Mouse (Mus musculus): Measurements from ENCODE around the gene Rsbn1. TPM values are rescaled to one million over a fixed set of nuclear protein-coding genes. Genes with fewer than 3 reads are reported as not detected.

Gene Rsbn1
- polyA plus RNA-seq (2015; fragmentation: Nextera tagmentation; extraction: Ambion mirVana): 10.2 and 10.7 TPM in 2 replicates

DNA sequence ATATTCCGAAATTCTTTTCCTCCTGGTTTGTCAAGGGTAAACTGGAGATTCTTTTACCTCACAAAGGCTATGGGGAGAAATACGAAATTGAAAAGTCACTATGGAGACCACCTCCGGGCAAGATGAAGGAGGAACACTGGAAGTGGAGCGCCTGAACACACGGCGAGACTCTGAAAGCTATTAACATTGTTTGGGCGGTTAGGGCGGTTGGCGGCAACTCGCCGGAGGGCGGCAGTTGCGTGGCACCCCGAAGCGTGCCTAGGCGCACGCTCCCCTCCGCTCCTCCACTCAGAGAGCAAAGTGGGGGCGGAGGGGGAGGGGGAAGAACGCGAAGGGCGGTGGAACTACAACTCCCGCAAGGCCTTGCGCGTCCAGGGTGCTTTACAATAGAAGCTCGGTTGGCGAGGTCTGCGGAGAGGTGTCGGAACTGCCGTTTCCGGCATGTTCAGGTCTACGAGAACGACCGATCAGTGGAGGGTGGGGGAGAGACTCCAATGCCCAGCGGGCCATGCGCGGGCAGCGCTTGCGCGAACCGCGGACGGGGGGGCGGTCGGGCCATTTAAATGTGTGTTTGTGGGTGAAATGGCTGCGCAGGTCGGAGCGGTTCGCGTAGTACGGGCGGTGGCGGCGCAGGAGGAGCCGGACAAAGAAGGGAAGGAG, at the start of gene Rsbn1:
Rsbn1 (plus strand) TSS at position 111 of the 660 bp plus-strand sequence.
- Histone ChIP-seq H3K4me1 (peaks cover 11% of the 10 kb centered on the region), H3K9me3 (replicated peaks) (no peaks in the 10 kb centered on the region), H3K4me3 (replicated peaks) (peak within 1 kb of the TSS; percentile 72), H3K27ac (peak within 1 kb of the TSS; percentile 93), H3K27me3 (no peaks in the 10 kb centered on the region), H3K36me3 (no peaks in the 10 kb centered on the region), H3K4me2 (peak within 1 kb of the TSS; percentile 74), H3K9ac (peak within 1 kb of the TSS; percentile 78)
- peak; percentile 100 for ATAC-seq (replicated peaks; ENCODE audit: low FRiP score)
- under 1% methylated on average over 53 of the region's 55 CpGs for WGBS

- Histone ChIP-seq H3K4me1 (0 out of 2 replicates have a peak, but pooled peaks cover 6% of the 10 kb centered on the region), H3K4me2 (no peak overlapping the region), H3K9ac (no peak overlapping the region), H3K27ac (no peak overlapping the region), H3K27me3 (no peaks in the 10 kb centered on the region), H3K36me3 (no peaks in the 10 kb centered on the region), H3K9me3 (replicated peaks) (no peaks in the 10 kb centered on the region), H3K4me3 (replicated peaks) (no peak overlapping the region)
- WGBS: 67% methylated on average over 6 of the region's 6 CpGs
- no peak for ATAC-seq (replicated peaks; ENCODE audit: low FRiP score)
Measured at GRCm38 (mm10) chr3:103864200-103864599, 49.7 kb upstream of the Rsbn1 start.

GRCm38 (mm10) chr3:103867424-103867971, 46.4 kb upstream of the Rsbn1 start:
- no peak overlapping the region for H3K4me3 ChIP-seq (replicated peaks)
- ATAC-seq (replicated peaks; ENCODE audit: low FRiP score): no peak
- H3K27me3 ChIP-seq: no peaks in the 10 kb centered on the region
- 91% methylated on average over 5 of the region's 5 CpGs for WGBS
- H3K27ac ChIP-seq: no peak overlapping the region
- no peaks in the 10 kb centered on the region for H3K9me3 ChIP-seq (replicated peaks)
- no peak overlapping the region for H3K9ac ChIP-seq
- H3K4me2 ChIP-seq: no peak overlapping the region
- no peaks in the 10 kb centered on the region for H3K4me1 ChIP-seq
- no peaks in the 10 kb centered on the region for H3K36me3 ChIP-seq

DNA sequence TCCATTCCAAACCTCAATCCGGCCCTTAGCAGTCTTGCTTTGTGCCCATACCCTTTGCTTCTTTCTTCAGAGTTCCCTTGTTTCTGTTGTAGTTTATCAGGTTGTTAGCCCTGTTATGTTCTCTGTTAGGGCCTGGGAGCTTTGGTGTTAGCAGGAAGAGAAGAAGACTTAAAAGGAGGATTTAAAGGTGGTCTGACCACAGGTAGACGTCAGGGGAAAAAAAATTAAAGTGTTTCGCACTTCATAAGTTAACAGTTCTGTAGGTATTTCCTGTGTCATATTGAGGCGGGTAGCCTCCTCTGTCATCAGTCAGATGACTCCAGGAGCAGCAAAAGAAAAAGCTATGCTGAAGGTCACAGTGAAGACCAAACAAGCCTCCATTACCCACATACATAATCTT, 45.9 kb upstream of the Rsbn1 start:
- no peak overlapping the region for H3K4me3 ChIP-seq (replicated peaks)
- H3K4me2 ChIP-seq: no peak overlapping the region
- no peaks in the 10 kb centered on the region for H3K4me1 ChIP-seq
- H3K36me3 ChIP-seq: no peaks in the 10 kb centered on the region
- no peaks in the 10 kb centered on the region for H3K9me3 ChIP-seq (replicated peaks)
- ATAC-seq (replicated peaks; ENCODE audit: low FRiP score): no peak
- H3K27me3 ChIP-seq: no peaks in the 10 kb centered on the region
- H3K9ac ChIP-seq: no peak overlapping the region
- H3K27ac ChIP-seq: no peak overlapping the region
- WGBS: 85% methylated on average over 4 of the region's 4 CpGs

GRCm38 (mm10) chr3:103872663-103873098, 41.2 kb upstream of the Rsbn1 start:
- no peaks in the 10 kb centered on the region for H3K27me3 ChIP-seq
- H3K4me2 ChIP-seq: no peak overlapping the region
- H3K27ac ChIP-seq: no peak overlapping the region
- no peak overlapping the region for H3K4me3 ChIP-seq (replicated peaks)
- no peaks in the 10 kb centered on the region for H3K9me3 ChIP-seq (replicated peaks)
- 44% methylated on average over 3 of the region's 3 CpGs for WGBS
- no peak overlapping the region for H3K9ac ChIP-seq
- no peak for ATAC-seq (replicated peaks; ENCODE audit: low FRiP score)
- H3K4me1 ChIP-seq: no peaks in the 10 kb centered on the region
- no peaks in the 10 kb centered on the region for H3K36me3 ChIP-seq

DNA sequence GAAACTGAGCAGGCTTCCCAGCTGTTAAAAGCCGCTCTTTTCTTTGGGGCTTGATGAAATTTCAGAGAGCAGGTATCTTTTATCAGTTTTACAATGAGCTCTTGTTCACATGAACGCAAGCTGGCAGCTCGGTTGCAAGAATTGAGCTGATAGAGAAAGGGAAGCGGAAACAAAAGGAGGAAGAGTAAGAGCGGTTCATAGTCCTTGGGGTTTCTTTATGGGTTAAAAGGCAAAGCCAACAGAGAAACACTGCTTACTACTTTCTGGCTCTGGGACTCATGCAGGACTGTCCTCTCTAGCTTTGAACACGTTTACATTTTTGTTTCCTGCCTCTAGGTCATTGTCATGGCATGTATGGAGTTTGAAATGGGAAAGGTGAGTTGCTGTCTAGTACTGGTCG, 39.6 kb upstream of the Rsbn1 start:
- WGBS: 71% methylated on average over 7 of the region's 7 CpGs
- no peak for ATAC-seq (replicated peaks; ENCODE audit: low FRiP score)
- no peak overlapping the region for H3K27ac ChIP-seq
- H3K9me3 ChIP-seq (replicated peaks): no peaks in the 10 kb centered on the region
- no peaks in the 10 kb centered on the region for H3K4me1 ChIP-seq
- no peak overlapping the region for H3K4me3 ChIP-seq (replicated peaks)
- H3K27me3 ChIP-seq: no peaks in the 10 kb centered on the region
- no peaks in the 10 kb centered on the region for H3K36me3 ChIP-seq
- no peak overlapping the region for H3K9ac ChIP-seq
- H3K4me2 ChIP-seq: no peak overlapping the region

GRCm38 (mm10) chr3:103885946-103886345, 28.0 kb upstream of the Rsbn1 start:
- Histone ChIP-seq H3K4me1 (no peaks in the 10 kb centered on the region), H3K4me3 (replicated peaks) (no peak overlapping the region), H3K9ac (no peak overlapping the region), H3K9me3 (replicated peaks) (no peaks in the 10 kb centered on the region), H3K36me3 (no peaks in the 10 kb centered on the region), H3K4me2 (no peak overlapping the region), H3K27ac (no peak overlapping the region), H3K27me3 (no peaks in the 10 kb centered on the region)
- 64% methylated on average over 11 of the region's 11 CpGs for WGBS
- no peak for ATAC-seq (replicated peaks; ENCODE audit: low FRiP score)

DNA sequence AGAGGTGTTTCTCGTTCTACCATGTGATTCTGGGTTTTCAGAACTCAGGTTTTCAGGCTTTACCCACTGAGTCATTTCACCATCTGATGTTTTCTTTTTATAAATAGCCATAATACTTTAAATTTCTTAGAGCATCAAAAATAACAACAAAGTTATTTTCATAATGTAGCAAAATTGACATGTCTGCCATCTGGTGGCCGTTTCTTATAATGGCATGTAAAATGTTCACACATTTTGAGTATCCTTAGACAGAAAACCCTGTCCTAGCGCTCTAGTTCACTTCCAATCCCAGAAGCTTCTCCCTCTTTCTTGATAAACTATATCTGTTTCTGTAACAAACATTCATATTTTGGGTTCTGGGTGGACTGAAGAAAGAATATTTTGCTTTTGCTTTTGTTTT, 26.3 kb upstream of the Rsbn1 start:
- Histone ChIP-seq H3K4me2 (no peak overlapping the region), H3K36me3 (no peaks in the 10 kb centered on the region), H3K4me3 (replicated peaks) (no peak overlapping the region), H3K9ac (no peak overlapping the region), H3K9me3 (replicated peaks) (no peaks in the 10 kb centered on the region), H3K27ac (no peak overlapping the region), H3K4me1 (no peaks in the 10 kb centered on the region), H3K27me3 (no peaks in the 10 kb centered on the region)
- WGBS: 15% methylated on average over 3 of the region's 3 CpGs
- ATAC-seq (replicated peaks; ENCODE audit: low FRiP score): no peak

- WGBS: 92% methylated on average over 3 of the region's 3 CpGs
- Histone ChIP-seq H3K9ac (no peak overlapping the region), H3K27ac (no peak overlapping the region), H3K27me3 (no peaks in the 10 kb centered on the region), H3K4me3 (replicated peaks) (no peak overlapping the region), H3K4me2 (no peak overlapping the region), H3K9me3 (replicated peaks) (no peaks in the 10 kb centered on the region), H3K4me1 (no peaks in the 10 kb centered on the region), H3K36me3 (no peaks in the 10 kb centered on the region)
- no peak for ATAC-seq (replicated peaks; ENCODE audit: low FRiP score)
Measured at GRCm38 (mm10) chr3:103893374-103893773, 20.5 kb upstream of the Rsbn1 start.

DNA sequence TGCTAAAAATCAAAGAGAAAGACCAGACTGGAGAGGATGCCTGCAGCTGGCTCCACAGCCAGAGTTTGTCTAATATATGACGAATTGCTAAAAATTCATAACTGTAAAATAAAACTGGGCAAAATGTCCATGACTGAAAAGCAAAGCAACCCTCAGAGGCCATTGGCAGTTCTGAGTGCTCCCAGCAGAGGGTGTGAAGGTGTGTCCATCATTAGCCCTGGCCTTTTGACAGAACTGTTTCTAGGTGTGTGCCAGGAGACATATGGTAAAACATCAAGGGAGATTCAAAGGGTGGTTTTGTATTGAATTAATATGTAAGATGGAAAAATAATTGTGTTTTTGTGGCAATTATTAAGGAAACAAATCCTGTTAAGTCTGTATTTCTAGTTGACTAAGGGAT, 9.2 kb upstream of the Rsbn1 start:
- H3K4me3 ChIP-seq (replicated peaks): no peak overlapping the region
- H3K4me2 ChIP-seq: no peak overlapping the region
- 82% methylated on average over 1 of the region's 1 CpGs for WGBS
- no peak overlapping the region for H3K9ac ChIP-seq
- no peak for ATAC-seq (replicated peaks; ENCODE audit: low FRiP score)
- H3K4me1 ChIP-seq: no peaks in the 10 kb centered on the region
- H3K36me3 ChIP-seq: no peaks in the 10 kb centered on the region
- H3K27me3 ChIP-seq: no peaks in the 10 kb centered on the region
- no peak overlapping the region for H3K27ac ChIP-seq
- H3K9me3 ChIP-seq (replicated peaks): no peaks in the 10 kb centered on the region

DNA sequence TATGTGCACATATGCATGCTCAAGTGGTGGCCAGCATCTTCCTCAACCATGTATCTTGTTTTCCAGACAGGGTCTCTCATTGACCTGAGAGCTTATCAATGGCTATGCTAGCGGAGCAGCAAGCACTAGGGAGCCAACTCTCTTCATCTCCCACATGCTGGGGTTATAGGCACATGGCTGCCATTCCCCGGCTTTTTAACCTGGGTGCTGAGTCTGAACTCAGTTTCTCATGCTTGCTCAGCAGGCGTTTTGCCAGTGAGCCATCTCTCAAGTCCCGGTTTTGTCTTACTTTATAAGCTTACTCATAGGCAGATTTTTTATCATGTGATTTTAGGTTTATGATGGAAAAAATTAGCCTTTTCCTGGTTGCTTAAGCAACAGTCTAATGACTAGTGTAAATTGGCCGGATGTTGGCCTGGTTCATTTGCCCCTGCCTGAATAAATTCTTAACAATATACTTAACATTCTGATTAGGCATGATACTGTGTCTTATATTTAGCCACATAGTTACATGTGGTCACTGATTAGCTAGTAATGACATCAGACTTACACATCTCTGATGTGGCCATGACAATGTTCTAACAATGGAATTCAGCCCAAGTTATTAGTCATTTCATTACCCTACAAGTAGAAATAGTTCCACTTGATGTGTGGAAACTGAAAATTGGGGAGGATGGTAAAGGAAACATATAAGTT, 6.4 kb upstream of the Rsbn1 start:
- Histone ChIP-seq H3K9me3 (replicated peaks) (no peaks in the 10 kb centered on the region), H3K27ac (no peak overlapping the region), H3K4me2 (no peak overlapping the region), H3K4me3 (replicated peaks) (no peak overlapping the region), H3K36me3 (no peaks in the 10 kb centered on the region), H3K9ac (no peak overlapping the region), H3K27me3 (no peaks in the 10 kb centered on the region), H3K4me1 (no peaks in the 10 kb centered on the region)
- WGBS: 86% methylated on average over 5 of the region's 5 CpGs
- ATAC-seq (replicated peaks; ENCODE audit: low FRiP score): no peak

DNA sequence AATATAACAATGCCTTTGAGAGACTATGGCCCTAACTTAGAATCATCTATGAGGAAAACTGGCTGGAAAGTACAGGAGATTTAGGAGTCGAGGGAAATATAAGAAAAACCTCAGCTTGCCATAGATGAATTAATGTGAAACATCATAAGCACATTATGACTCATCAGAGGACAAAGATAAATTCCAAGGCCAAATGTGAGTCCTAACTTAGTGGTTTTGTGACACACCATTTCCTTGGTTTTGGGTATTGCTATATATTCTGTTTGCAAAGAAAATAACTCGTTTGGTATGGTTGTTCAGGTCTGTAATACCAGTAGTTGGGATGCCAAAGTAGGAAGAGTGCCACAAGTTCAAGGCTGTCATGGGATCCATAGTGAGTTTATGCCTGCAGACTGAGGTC, 5.1 kb upstream of the Rsbn1 start:
- Histone ChIP-seq H3K27ac (no peak overlapping the region), H3K36me3 (no peaks in the 10 kb centered on the region), H3K27me3 (no peaks in the 10 kb centered on the region), H3K4me3 (replicated peaks) (no peak overlapping the region), H3K9ac (no peak overlapping the region), H3K4me2 (no peak overlapping the region), H3K9me3 (replicated peaks) (no peaks in the 10 kb centered on the region), H3K4me1 (no peaks in the 10 kb centered on the region)
- no peak for ATAC-seq (replicated peaks; ENCODE audit: low FRiP score)
- WGBS: 69% methylated on average over 2 of the region's 2 CpGs
